Mouse (Mus musculus): ENCODE data around the gene Gm13283.
"Not testable (repeated sequence)": the region's sequence is repeated elsewhere in the genome, so short reads cannot be mapped to it uniquely, and the experiment has no call there.

GRCm38 (mm10) chr4:88760431-88760830 lies 512 bp downstream of the Gm13283 start:
- not testable (repeated sequence) for TF ChIP-seq GATA1, TAL1 (IDR thresholded peaks at IDR 0.05; ENCODE audit: low read length)
